Mouse (Mus musculus): ENCODE results near the gene Acap2. TPM values are rescaled to one million over a fixed set of nuclear protein-coding genes. Genes with fewer than 3 reads are reported as not detected.

The Acap2 gene
- total and polyA plus RNA-seq, 2 experiments from 2014 or later: 7.0 to 13.2 TPM

DNA sequence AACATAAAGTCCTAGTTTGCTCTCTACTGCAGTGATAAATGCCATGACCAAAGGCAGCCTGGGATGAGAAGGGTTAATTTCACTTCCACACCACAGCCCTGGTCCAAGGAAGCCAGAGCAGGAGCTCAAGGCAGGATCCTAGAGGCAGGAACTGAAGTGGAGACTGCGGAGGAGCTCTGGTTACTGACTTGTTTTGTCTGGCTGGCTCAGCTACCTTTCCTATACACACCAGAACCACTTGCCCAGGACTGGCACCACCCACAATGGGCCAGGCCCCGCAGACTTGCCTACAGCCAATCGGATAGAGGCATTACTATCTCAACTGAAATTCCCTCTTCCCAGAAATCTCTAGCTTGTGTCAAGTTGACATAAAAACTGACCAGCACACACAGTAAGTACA, 140.8 kb downstream of the Acap2 start:
- Histone ChIP-seq H3K4me3 (ENCODE audit: low read depth, low read length) (no peak overlapping the region), H3K9ac (replicated peaks; ENCODE audit: low read depth, low read length) (no peak overlapping the region), H3K9me3 (replicated peaks; ENCODE audit: control insufficient read depth, low read length) (no peaks in the 10 kb centered on the region), H3K36me3 (replicated peaks; ENCODE audit: control insufficient read depth, insufficient read depth, low read length) (no peaks in the 10 kb centered on the region), H3K4me1 (ENCODE audit: control insufficient read depth, insufficient read depth) (peaks cover 3% of the 10 kb centered on the region; the same call in 1 of the 2 replicates), H3K4me2 (ENCODE audit: low read depth, low read length) (no peak overlapping the region), H3K27ac (ENCODE audit: low read depth) (no peak overlapping the region), H3K27me3 (ENCODE audit: control insufficient read depth, insufficient read depth, low read length) (no peaks in the 10 kb centered on the region)
- TF ChIP-seq CTCF (IDR thresholded peaks at IDR 0.05; ENCODE audit: low read depth) (no peak), EP300 (IDR thresholded peaks at IDR 0.05; ENCODE audit: low read depth) (no peak)
- 92% methylated on average over 3 of the region's 3 CpGs for WGBS
- ATAC-seq (ENCODE audit: insufficient read depth, low read depth) (no peak), DNase-seq (ENCODE audit: low spot score) (no peak)

DNA sequence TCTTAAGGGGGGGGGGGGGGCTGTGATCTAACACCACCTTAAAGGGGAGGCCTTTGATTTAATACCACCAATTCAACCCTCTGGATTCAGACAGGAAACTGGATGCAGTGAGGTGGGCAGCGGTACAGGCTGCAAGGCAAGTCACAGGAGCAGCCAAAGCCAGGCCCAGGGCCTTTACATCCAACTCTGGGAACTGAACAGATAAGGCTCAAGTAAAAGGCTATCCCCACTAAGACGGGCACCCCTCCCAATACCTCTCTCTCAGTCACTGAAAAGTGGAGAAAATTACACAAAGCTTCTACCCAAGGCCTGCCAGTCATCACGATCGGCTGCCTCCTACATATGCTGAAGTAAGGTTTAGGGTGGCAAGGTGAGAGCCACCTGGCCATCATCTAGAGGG, 141.3 kb downstream of the Acap2 start:
- no peak for TF ChIP-seq EP300 (IDR thresholded peaks at IDR 0.05; ENCODE audit: low read depth)
- no peak for TF ChIP-seq CTCF (IDR thresholded peaks at IDR 0.05; ENCODE audit: low read depth)
- Histone ChIP-seq H3K4me2 (ENCODE audit: low read depth, low read length) (no peak overlapping the region), H3K4me1 (ENCODE audit: control insufficient read depth, insufficient read depth) (peaks cover 3% of the 10 kb centered on the region; the same call in 1 of the 2 replicates), H3K9me3 (replicated peaks; ENCODE audit: control insufficient read depth, low read length) (no peaks in the 10 kb centered on the region), H3K27me3 (ENCODE audit: control insufficient read depth, insufficient read depth, low read length) (no peaks in the 10 kb centered on the region), H3K36me3 (replicated peaks; ENCODE audit: control insufficient read depth, insufficient read depth, low read length) (no peaks in the 10 kb centered on the region), H3K4me3 (ENCODE audit: low read depth, low read length) (no peak overlapping the region), H3K27ac (ENCODE audit: low read depth) (no peak overlapping the region), H3K9ac (replicated peaks; ENCODE audit: low read depth, low read length) (no peak overlapping the region)
- DNase-seq (ENCODE audit: low spot score) (no peak), ATAC-seq (ENCODE audit: insufficient read depth, low read depth) (no peak)
- WGBS: 86% methylated on average over 4 of the region's 4 CpGs

DNA sequence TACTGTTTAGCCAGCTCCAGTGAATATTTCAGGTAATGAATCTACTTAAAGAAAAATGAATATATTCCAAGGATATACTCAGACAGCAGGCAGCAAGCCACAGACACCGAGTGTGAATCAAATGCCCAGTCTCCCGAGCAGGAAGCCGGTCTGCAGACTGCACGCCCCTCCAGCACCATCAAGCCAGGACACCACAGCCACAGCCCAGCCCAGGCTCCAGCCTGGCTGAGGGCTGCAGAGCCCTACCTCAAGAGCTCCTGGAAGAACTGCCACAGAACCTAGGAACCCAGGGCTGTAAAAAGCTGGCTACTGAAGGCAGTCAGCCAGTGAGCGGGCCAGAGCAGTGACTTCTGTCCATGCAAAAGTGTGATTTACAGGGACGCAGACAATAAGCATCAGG, 148.2 kb downstream of the Acap2 start:
- no peak for ATAC-seq (ENCODE audit: insufficient read depth, low read depth)
- TF ChIP-seq CTCF (IDR thresholded peaks at IDR 0.05; ENCODE audit: low read depth) (no peak), EP300 (IDR thresholded peaks at IDR 0.05; ENCODE audit: low read depth) (no peak)
- no peak overlapping the region for H3K9ac ChIP-seq (replicated peaks; ENCODE audit: low read depth, low read length)

DNA sequence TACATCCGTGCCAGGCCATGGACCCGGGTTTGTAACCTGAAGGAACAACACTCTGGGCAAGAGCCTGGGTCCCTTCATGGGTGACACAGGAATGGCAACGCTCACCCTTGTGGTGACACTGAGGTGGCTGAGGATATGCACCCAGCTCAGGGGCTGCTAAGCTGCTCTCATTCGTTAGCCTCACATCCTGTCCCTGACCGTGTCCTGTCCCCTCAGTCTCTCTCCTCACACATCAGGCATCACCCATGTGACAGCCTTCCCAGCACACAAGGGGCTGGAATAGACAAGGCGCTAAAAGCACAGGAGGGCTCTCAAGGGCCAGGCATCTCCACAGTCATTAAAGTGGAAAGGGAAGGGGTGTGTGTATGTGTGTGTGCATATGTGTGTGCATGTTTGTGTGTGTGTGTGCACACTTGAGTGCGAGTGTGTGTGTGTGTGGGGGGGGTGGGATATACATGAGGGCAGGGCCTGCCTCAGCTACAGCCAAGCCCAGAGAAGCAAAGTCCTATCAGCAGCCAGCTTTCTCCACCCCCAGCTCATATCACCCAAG, 148.8 kb downstream of the Acap2 start:
- Histone ChIP-seq H3K27me3 (ENCODE audit: control insufficient read depth, insufficient read depth, low read length) (no peaks in the 10 kb centered on the region), H3K4me2 (ENCODE audit: low read depth, low read length) (no peak overlapping the region), H3K27ac (ENCODE audit: low read depth) (no peak overlapping the region), H3K9me3 (replicated peaks; ENCODE audit: control insufficient read depth, low read length) (no peaks in the 10 kb centered on the region), H3K4me3 (ENCODE audit: low read depth, low read length) (no peak overlapping the region), H3K9ac (replicated peaks; ENCODE audit: low read depth, low read length) (no peak overlapping the region), H3K4me1 (ENCODE audit: control insufficient read depth, insufficient read depth) (peaks cover 7% of the 10 kb centered on the region), H3K36me3 (replicated peaks; ENCODE audit: control insufficient read depth, insufficient read depth, low read length) (no peaks in the 10 kb centered on the region)
- no peak for DNase-seq (ENCODE audit: low spot score)
- WGBS: 32% methylated on average over 7 of the region's 7 CpGs
- ATAC-seq (ENCODE audit: insufficient read depth, low read depth): peak; percentile 45; the same call in 1 of the 2 replicates
- TF ChIP-seq EP300 (IDR thresholded peaks at IDR 0.05; ENCODE audit: low read depth) (no peak), CTCF (IDR thresholded peaks at IDR 0.05; ENCODE audit: low read depth) (peak; percentile 11; the same call in 1 of the 2 replicates)

More for the DNA sequence above, 148.2 kb downstream of the Acap2 start:
- Histone ChIP-seq H3K27me3 (ENCODE audit: control insufficient read depth, insufficient read depth, low read length) (no peaks in the 10 kb centered on the region), H3K9me3 (replicated peaks; ENCODE audit: control insufficient read depth, low read length) (no peaks in the 10 kb centered on the region), H3K36me3 (replicated peaks; ENCODE audit: control insufficient read depth, insufficient read depth, low read length) (no peaks in the 10 kb centered on the region), H3K27ac (ENCODE audit: low read depth) (0 out of 2 replicates have a peak overlapping the region, but pooled peaks have one; percentile 36), H3K4me3 (ENCODE audit: low read depth, low read length) (no peak overlapping the region), H3K4me1 (ENCODE audit: control insufficient read depth, insufficient read depth) (peaks cover 7% of the 10 kb centered on the region), H3K4me2 (ENCODE audit: low read depth, low read length) (no peak overlapping the region)
- 39% methylated on average over 6 of the region's 6 CpGs for WGBS
- DNase-seq (ENCODE audit: low spot score): no peak

DNA sequence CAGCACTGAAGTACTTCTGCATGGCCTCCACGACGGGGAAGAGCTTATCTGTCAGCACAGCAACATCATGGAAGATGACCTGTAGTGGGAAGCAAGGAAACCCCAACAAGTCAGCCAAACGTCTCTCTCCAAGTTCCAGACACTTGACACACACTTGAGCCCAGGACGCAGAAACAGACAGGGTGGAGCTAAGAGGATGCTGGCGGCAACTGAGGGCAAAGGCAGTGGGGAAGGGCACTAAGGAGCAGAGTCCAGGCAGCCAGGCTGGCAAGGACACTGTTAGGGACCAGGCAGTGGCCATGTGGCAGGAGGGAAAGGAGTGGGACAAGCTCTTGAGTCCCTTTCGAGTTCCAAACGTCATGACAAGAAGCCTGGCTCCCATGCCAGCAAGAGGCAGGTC, 150.3 kb downstream of the Acap2 start:
- no peaks in the 10 kb centered on the region for H3K36me3 ChIP-seq (replicated peaks; ENCODE audit: control insufficient read depth, insufficient read depth, low read length)
- ATAC-seq (ENCODE audit: insufficient read depth, low read depth) (no peak), DNase-seq (ENCODE audit: low spot score) (no peak)
- H3K9ac ChIP-seq (replicated peaks; ENCODE audit: low read depth, low read length): no peak overlapping the region
- no peak overlapping the region for H3K4me3 ChIP-seq (ENCODE audit: low read depth, low read length)
- no peak for TF ChIP-seq CTCF (IDR thresholded peaks at IDR 0.05; ENCODE audit: low read depth)
- no peak for TF ChIP-seq EP300 (IDR thresholded peaks at IDR 0.05; ENCODE audit: low read depth)
- no peak overlapping the region for H3K4me2 ChIP-seq (ENCODE audit: low read depth, low read length)
- 49% methylated on average over 7 of the region's 7 CpGs for WGBS
- no peaks in the 10 kb centered on the region for H3K9me3 ChIP-seq (replicated peaks; ENCODE audit: control insufficient read depth, low read length)
- no peak overlapping the region for H3K27ac ChIP-seq (ENCODE audit: low read depth)
- peaks cover 7% of the 10 kb centered on the region; the same call in 1 of the 2 replicates for H3K4me1 ChIP-seq (ENCODE audit: control insufficient read depth, insufficient read depth)
- no peaks in the 10 kb centered on the region for H3K27me3 ChIP-seq (ENCODE audit: control insufficient read depth, insufficient read depth, low read length)

DNA sequence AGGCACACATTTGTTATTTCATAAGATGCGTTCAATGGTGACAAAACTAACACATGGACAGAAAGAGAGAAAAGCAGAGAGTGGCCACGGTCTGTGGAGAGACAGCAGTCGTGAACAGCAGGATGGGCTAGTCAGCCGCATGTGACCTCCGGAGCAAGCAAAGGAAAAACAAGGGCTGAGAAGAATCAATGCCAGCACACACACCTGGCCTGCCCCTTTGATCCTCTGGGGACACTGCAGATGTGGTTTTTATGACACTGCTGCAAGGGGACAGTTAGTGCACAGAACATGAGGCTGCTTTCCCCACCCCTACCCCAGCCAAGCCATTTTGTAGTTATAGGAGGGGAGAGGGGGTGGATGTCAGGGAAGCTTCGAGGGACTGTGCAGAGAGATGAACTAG, 152.9 kb downstream of the Acap2 start:
- Histone ChIP-seq H3K9me3 (replicated peaks; ENCODE audit: control insufficient read depth, low read length) (no peaks in the 10 kb centered on the region), H3K27me3 (ENCODE audit: control insufficient read depth, insufficient read depth, low read length) (no peaks in the 10 kb centered on the region), H3K4me2 (ENCODE audit: low read depth, low read length) (no peak overlapping the region), H3K9ac (replicated peaks; ENCODE audit: low read depth, low read length) (no peak overlapping the region), H3K4me1 (ENCODE audit: control insufficient read depth, insufficient read depth) (peaks cover 7% of the 10 kb centered on the region; the same call in 1 of the 2 replicates), H3K36me3 (replicated peaks; ENCODE audit: control insufficient read depth, insufficient read depth, low read length) (no peaks in the 10 kb centered on the region), H3K27ac (ENCODE audit: low read depth) (no peak overlapping the region), H3K4me3 (ENCODE audit: low read depth, low read length) (no peak overlapping the region)
- TF ChIP-seq CTCF (IDR thresholded peaks at IDR 0.05; ENCODE audit: low read depth): no peak
- TF ChIP-seq EP300 (IDR thresholded peaks at IDR 0.05; ENCODE audit: low read depth): no peak
- ATAC-seq (ENCODE audit: insufficient read depth, low read depth): no peak
- DNase-seq (ENCODE audit: low spot score): no peak
- 91% methylated on average over 6 of the region's 6 CpGs for WGBS

Data from heart, postnatal 0 days (tissue).